Mouse (Mus musculus) kidney, adult 2 months (tissue): ENCODE results near the gene Tnf. TPM values are rescaled to one million over a fixed set of nuclear protein-coding genes. Genes with fewer than 3 reads are reported as not detected.
A peak's percentile ranks its signal among the peaks of the same experiment; 100 is the strongest.

Experiments used
- DNase-seq: peaks from one replicate; pipeline ENCODE4 v3.0.0; 2021
- H3K27ac ChIP-seq: fragments of 200-500 bp; 2 replicates; pipeline ENCODE4 v1.5.1; 2012; ENCODE audit warnings: low read depth, low read length, control low read depth, inconsistent platforms; ENCODE audit not compliant: insufficient read depth
- H3K27me3 ChIP-seq: fragments of 200-500 bp; replicated peaks from 2 replicates; pipeline ENCODE4 v1.6.1; 2012; ENCODE audit warnings: mild to moderate bottlenecking, moderate library complexity, low read length, inconsistent platforms; ENCODE audit not compliant: control insufficient read depth, insufficient read depth
- H3K36me3 ChIP-seq: fragments of 200-500 bp; 2 replicates; pipeline ENCODE4 v1.6.1; 2012; ENCODE audit warnings: mild to moderate bottlenecking, moderate library complexity, low read length, inconsistent platforms; ENCODE audit not compliant: control insufficient read depth, insufficient read depth
- H3K4me1 ChIP-seq: fragments of 200-500 bp; 2 replicates; pipeline ENCODE4 v1.6.1; 2011; ENCODE audit warnings: low read length; ENCODE audit not compliant: control insufficient read depth, insufficient read depth
- H3K4me3 ChIP-seq: fragments of 200-500 bp; 2 replicates; pipeline ENCODE4 v1.5.1; 2011; ENCODE audit warnings: mild to moderate bottlenecking, low read depth, low read length, control low read depth; ENCODE audit not compliant: insufficient read depth
- CTCF ChIP-seq: fragments of 200-500 bp; conservative IDR thresholded peaks from 2 replicates; pipeline ENCODE4 v1.5.1; 2011; ENCODE audit warnings: low read depth, mild to moderate bottlenecking, control low read depth, low read length, moderate library complexity, mixed read lengths; ENCODE audit not compliant: insufficient read depth, insufficient read length
- POLR2A ChIP-seq: fragments of 200-500 bp; IDR thresholded peaks from one replicate; pipeline ENCODE4 v1.6.1; 2011; ENCODE audit warnings: low read depth, low read length, control low read depth
- WGBS: fragments of 180-500 bp; shearing (Covaris S2); methylation state at CpG from one replicate; pipeline ENCODE4 v1.1.7; 2018; 5-methylcytosine and 5-hydroxymethylcytosine counted together
- polyA plus RNA-seq: library from polyadenylated mRNA; depleted of rRNA; stranded (reverse); fragments of >200 nt; gene quantifications from 2 replicates; pipeline ENCODE4 v1.2.3, GENCODE M21; 2012; rRNA removed

Gene Tnf
- 0.64 and 0.94 TPM in 2 replicates for polyA plus RNA-seq

GRCm38 (mm10) chr17:35201787-35202186 is at the start of gene Tnf:
Gene Tnf (minus strand): TSS chr17:35202007.
- TF ChIP-seq CTCF (no peak), POLR2A (no peak)
- H3K27me3 ChIP-seq = no peaks in the 10 kb centered on the region
- H3K4me3 ChIP-seq = peak within 1 kb of the TSS; percentile 11; the same call in 1 of the 2 replicates
- 25% methylated on average over 13 of the region's 13 CpGs for WGBS
- no peak within 1 kb of the TSS for H3K27ac ChIP-seq
- DNase-seq = peak; percentile 58
- H3K36me3 ChIP-seq = no peaks in the 10 kb centered on the region
- H3K4me1 ChIP-seq = no peaks in the 10 kb centered on the region

GRCm38 (mm10) chr17:35251162-35251719 is 49.4 kb upstream of the Tnf start:
- WGBS = 65% methylated on average over 15 of the region's 15 CpGs
- peaks cover 13% of the 10 kb centered on the region for H3K36me3 ChIP-seq
- DNase-seq = no peak
- no peaks in the 10 kb centered on the region for H3K27me3 ChIP-seq
- no peak overlapping the region for H3K4me3 ChIP-seq
- 0 out of 2 replicates have a peak, but pooled peaks cover under 1% of the 10 kb centered on the region for H3K4me1 ChIP-seq
- no peak overlapping the region for H3K27ac ChIP-seq
- TF ChIP-seq CTCF (no peak), POLR2A (no peak)

- peaks cover 4% of the 10 kb centered on the region; the same call in 1 of the 2 replicates for H3K4me1 ChIP-seq
- peaks cover 13% of the 10 kb centered on the region for H3K36me3 ChIP-seq
- no peak for DNase-seq
- H3K4me3 ChIP-seq = no peak overlapping the region
- TF ChIP-seq POLR2A (no peak), CTCF (no peak)
- 80% methylated on average over 3 of the region's 3 CpGs for WGBS
- H3K27me3 ChIP-seq = no peaks in the 10 kb centered on the region
- H3K27ac ChIP-seq = no peak overlapping the region
Measured at GRCm38 (mm10) chr17:35250348-35251120, 48.7 kb upstream of the Tnf start.

- H3K4me1 ChIP-seq = peaks cover 7% of the 10 kb centered on the region; the same call in 1 of the 2 replicates
- no peak overlapping the region for H3K27ac ChIP-seq
- WGBS = 56% methylated on average over 19 of the region's 19 CpGs
- DNase-seq = no peak
- peaks cover 13% of the 10 kb centered on the region for H3K36me3 ChIP-seq
- TF ChIP-seq POLR2A (no peak), CTCF (no peak)
- H3K4me3 ChIP-seq = no peak overlapping the region
- H3K27me3 ChIP-seq = no peaks in the 10 kb centered on the region
Measured at GRCm38 (mm10) chr17:35249451-35250197, 47.8 kb upstream of the Tnf start.

DNA sequence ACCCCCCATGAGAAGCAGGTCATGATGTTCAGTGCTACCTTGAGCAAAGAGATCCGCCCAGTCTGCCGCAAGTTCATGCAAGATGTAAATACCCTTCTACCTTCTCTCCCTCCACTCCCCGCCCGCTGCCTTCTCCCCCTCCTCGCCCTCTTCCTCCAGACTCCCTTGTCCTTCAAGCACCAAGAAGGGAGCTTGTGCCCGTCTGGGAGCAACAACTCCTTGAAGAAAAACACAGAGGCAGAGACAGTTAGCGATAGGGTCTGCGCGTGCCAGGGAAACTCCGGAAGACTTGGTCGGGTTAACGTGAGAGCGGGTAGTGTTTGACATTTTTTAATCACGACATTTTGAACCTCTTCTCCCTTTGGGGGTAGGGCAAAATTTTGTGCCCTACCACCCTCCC is 47.2 kb upstream of the Tnf start:
- no peaks in the 10 kb centered on the region for H3K27me3 ChIP-seq
- H3K27ac ChIP-seq = no peak overlapping the region
- peaks cover 14% of the 10 kb centered on the region for H3K36me3 ChIP-seq
- no peak for DNase-seq
- H3K4me3 ChIP-seq = no peak overlapping the region
- TF ChIP-seq CTCF (no peak), POLR2A (no peak)
- H3K4me1 ChIP-seq = peaks cover 13% of the 10 kb centered on the region; the same call in 1 of the 2 replicates
- 77% methylated on average over 14 of the region's 14 CpGs for WGBS

GRCm38 (mm10) chr17:35247144-35247543 is 45.3 kb upstream of the Tnf start:
- Histone ChIP-seq H3K36me3 (peaks cover 17% of the 10 kb centered on the region), H3K27ac (no peak overlapping the region), H3K4me1 (peaks cover 13% of the 10 kb centered on the region; the same call in 1 of the 2 replicates), H3K27me3 (no peaks in the 10 kb centered on the region), H3K4me3 (no peak overlapping the region)
- TF ChIP-seq POLR2A = no peak
- no peak for TF ChIP-seq CTCF
- peak; percentile 54 for DNase-seq
- WGBS = 51% methylated on average over 7 of the region's 7 CpGs
